Mouse (Mus musculus) macrophage (primary cell): ENCODE data around the gene Hist1h2bc. TPM values are rescaled to one million over a fixed set of nuclear protein-coding genes. Genes with fewer than 3 reads are reported as not detected.
A peak's percentile ranks its signal among the peaks of the same experiment; 100 is the strongest.
"Not testable (repeated sequence)": the region's sequence is repeated elsewhere in the genome, so short reads cannot be mapped to it uniquely, and the experiment has no call there.

ENCODE experiments used
- H3K27ac ChIP-seq: fragments of 350-480 bp; formaldehyde crosslinking; 2 replicates; pipeline ENCODE4 v1.9.0; 2021
- H3K36me3 ChIP-seq: fragments of 350-480 bp; formaldehyde crosslinking; 2 replicates; pipeline ENCODE4 v1.9.0; 2021; ENCODE audit errors: inconsistent target
- H3K4me3 ChIP-seq: fragments of 350-480 bp; formaldehyde crosslinking; 2 replicates; pipeline ENCODE4 v1.9.0; 2021; ENCODE audit errors: inconsistent target
- H3K79me2 ChIP-seq: fragments of 350-480 bp; formaldehyde crosslinking; 2 replicates; pipeline ENCODE4 v1.9.0; 2021; ENCODE audit errors: inconsistent target
- WGBS: methylation state at CpG from one replicate; pipeline ENCODE4 v1.1.7; 2026; ENCODE audit warnings: inconsistent platforms; ENCODE audit not compliant: missing documents; 5-methylcytosine and 5-hydroxymethylcytosine counted together
- polyA plus RNA-seq: library from polyadenylated mRNA; stranded (reverse); fragments of 250-400 nt; gene quantifications from 3 replicates; pipeline ENCODE4 v1.2.4, GENCODE M21; 2018; ENCODE audit warnings: inconsistent platforms

Hist1h2bc gene
- polyA plus RNA-seq, 1 experiment from 2014 or later = 170 TPM

GRCm38 (mm10) chr13:23693856-23694440 lies 9.9 kb downstream of the Hist1h2bc start:
- H3K4me3 ChIP-seq = no peak overlapping the region

GRCm38 (mm10) chr13:23694956-23695355 lies 11.0 kb downstream of the Hist1h2bc start:
- Histone ChIP-seq H3K36me3 (no peaks in the 10 kb centered on the region), H3K79me2 (peaks cover 8% of the 10 kb centered on the region; the same call in 1 of the 2 replicates), H3K4me3 (no peak overlapping the region), H3K27ac (no peak overlapping the region)
- WGBS = 92% methylated on average over 9 of the region's 9 CpGs

More at GRCm38 (mm10) chr13:23693856-23694440, 9.9 kb downstream of the Hist1h2bc start:
- 96% methylated on average over 6 of the region's 6 CpGs for WGBS
- H3K36me3 ChIP-seq = no peaks in the 10 kb centered on the region
- no peak overlapping the region for H3K27ac ChIP-seq
- peaks cover 17% of the 10 kb centered on the region; the same call in 1 of the 2 replicates for H3K79me2 ChIP-seq

GRCm38 (mm10) chr13:23695514-23695913 lies 11.5 kb downstream of the Hist1h2bc start, which contains the start of gene Hist1h1t:
Hist1h1t (plus strand) TSS chr13:23695814.
- Histone ChIP-seq H3K4me3 (no peak within 1 kb of the TSS), H3K36me3 (no peaks in the 10 kb centered on the region), H3K79me2 (peaks cover 5% of the 10 kb centered on the region; the same call in 1 of the 2 replicates), H3K27ac (no peak within 1 kb of the TSS)
- 74% methylated on average over 11 of the region's 13 CpGs for WGBS

GRCm38 (mm10) chr13:23696061-23696474 lies 12.1 kb downstream of the Hist1h2bc start:
- 61% methylated on average over 15 of the region's 15 CpGs for WGBS
- no peaks in the 10 kb centered on the region; the same call in 1 of the 2 replicates for H3K79me2 ChIP-seq
- H3K27ac ChIP-seq = no peak overlapping the region
- no peaks in the 10 kb centered on the region for H3K36me3 ChIP-seq
- H3K4me3 ChIP-seq = no peak overlapping the region

GRCm38 (mm10) chr13:23697491-23698299 lies 13.7 kb downstream of the Hist1h2bc start:
- Histone ChIP-seq H3K36me3 (no peaks in the 10 kb centered on the region), H3K4me3 (peak overlapping the region; percentile 12; the same call in 1 of the 2 replicates), H3K79me2 (no peaks in the 10 kb centered on the region), H3K27ac (peak overlapping the region; percentile 41)
- WGBS = under 1% methylated on average over 13 of the region's 32 CpGs

- WGBS = 0% methylated on average over 14 of the region's 22 CpGs
- peak within 1 kb of the TSS; percentile 41 for H3K27ac ChIP-seq
- no peaks in the 10 kb centered on the region for H3K79me2 ChIP-seq
- H3K4me3 ChIP-seq = peak within 1 kb of the TSS; percentile 12; the same call in 1 of the 2 replicates
- H3K36me3 ChIP-seq = no peaks in the 10 kb centered on the region
Measured at GRCm38 (mm10) chr13:23698300-23698693, 14.3 kb downstream of the Hist1h2bc start, which contains the start of gene Hist1h4c. Hist1h4c (minus strand) TSS chr13:23698454.

GRCm38 (mm10) chr13:23698996-23699395 lies 15.0 kb downstream of the Hist1h2bc start:
- WGBS = 84% methylated on average over 6 of the region's 6 CpGs
- H3K27ac ChIP-seq = peak overlapping the region; percentile 32
- no peaks in the 10 kb centered on the region for H3K79me2 ChIP-seq
- H3K4me3 ChIP-seq = no peak overlapping the region
- H3K36me3 ChIP-seq = 0 out of 2 replicates have a peak, but pooled peaks cover under 1% of the 10 kb centered on the region

- H3K36me3 ChIP-seq = 0 out of 2 replicates have a peak, but pooled peaks cover 5% of the 10 kb centered on the region
- no peaks in the 10 kb centered on the region for H3K79me2 ChIP-seq
- H3K27ac ChIP-seq = no peak overlapping the region
- no peak overlapping the region for H3K4me3 ChIP-seq
- WGBS = 70% methylated on average over 3 of the region's 3 CpGs
Measured at GRCm38 (mm10) chr13:23699767-23700166, 15.8 kb downstream of the Hist1h2bc start.

- Histone ChIP-seq H3K27ac (peak overlapping the region; percentile 55), H3K4me3 (no peak overlapping the region), H3K79me2 (no peaks in the 10 kb centered on the region), H3K36me3 (0 out of 2 replicates have a peak, but pooled peaks cover 5% of the 10 kb centered on the region)
- WGBS = 1% methylated on average over 8 of the region's 8 CpGs
Measured at GRCm38 (mm10) chr13:23700786-23701520, 17.0 kb downstream of the Hist1h2bc start.

- 54% methylated on average over 3 of the region's 4 CpGs for WGBS
- Histone ChIP-seq H3K27ac (peak overlapping the region; percentile 38), H3K4me3 (no peak overlapping the region), H3K79me2 (no peaks in the 10 kb centered on the region), H3K36me3 (0 out of 2 replicates have a peak, but pooled peaks cover 5% of the 10 kb centered on the region)
Measured at GRCm38 (mm10) chr13:23702220-23702619, 18.2 kb downstream of the Hist1h2bc start.

GRCm38 (mm10) chr13:23702801-23703200 lies 18.8 kb downstream of the Hist1h2bc start:
- H3K27ac ChIP-seq = peak overlapping the region; percentile 38; the same call in 1 of the 2 replicates
- not testable (repeated sequence) for H3K36me3 ChIP-seq, H3K4me3 ChIP-seq, H3K79me2 ChIP-seq
- 29% methylated on average over 1 of the region's 2 CpGs for WGBS

- peaks cover 5% of the 10 kb centered on the region; the same call in 1 of the 2 replicates for H3K79me2 ChIP-seq
- 60% methylated on average over 7 of the region's 7 CpGs for WGBS
- no peak overlapping the region for H3K4me3 ChIP-seq
- peak overlapping the region; percentile 45 for H3K27ac ChIP-seq
- H3K36me3 ChIP-seq = peaks cover 15% of the 10 kb centered on the region; the same call in 1 of the 2 replicates
Measured at GRCm38 (mm10) chr13:23705751-23706356, 21.9 kb downstream of the Hist1h2bc start.

GRCm38 (mm10) chr13:23706771-23707170 lies 22.8 kb downstream of the Hist1h2bc start:
- H3K27ac ChIP-seq = peak overlapping the region; percentile 45
- no peak overlapping the region for H3K4me3 ChIP-seq
- 96% methylated on average over 12 of the region's 12 CpGs for WGBS
- H3K36me3 ChIP-seq = peaks cover 15% of the 10 kb centered on the region; the same call in 1 of the 2 replicates
- peaks cover 5% of the 10 kb centered on the region; the same call in 1 of the 2 replicates for H3K79me2 ChIP-seq

GRCm38 (mm10) chr13:23708041-23708440 lies 24.0 kb downstream of the Hist1h2bc start:
- Histone ChIP-seq H3K36me3 (peaks cover 15% of the 10 kb centered on the region; the same call in 1 of the 2 replicates), H3K27ac (no peak overlapping the region), H3K79me2 (peaks cover 5% of the 10 kb centered on the region; the same call in 1 of the 2 replicates), H3K4me3 (no peak overlapping the region)
- 78% methylated on average over 4 of the region's 4 CpGs for WGBS
